Mouse (Mus musculus) testis, adult 2 months (tissue): ENCODE results near the gene Gm44805. TPM values are rescaled to one million over a fixed set of nuclear protein-coding genes. Genes with fewer than 3 reads are reported as not detected.
"Not testable (repeated sequence)": the region's sequence is repeated elsewhere in the genome, so short reads cannot be mapped to it uniquely, and the experiment has no call there.

ENCODE experiments used
- H3K27ac ChIP-seq: fragments of 200-500 bp; 2 replicates; pipeline ENCODE4 v1.5.1; 2012; ENCODE audit warnings: low read depth, low read length; ENCODE audit not compliant: control insufficient read depth, insufficient read depth
- H3K27me3 ChIP-seq: fragments of 200-500 bp; 2 replicates; pipeline ENCODE4 v1.6.1; 2012; ENCODE audit warnings: mild to moderate bottlenecking, low read length, moderate library complexity; ENCODE audit not compliant: control insufficient read depth, insufficient read depth
- H3K36me3 ChIP-seq: fragments of 200-500 bp; 2 replicates; pipeline ENCODE4 v1.6.1; 2012; ENCODE audit warnings: mild to moderate bottlenecking, low read length; ENCODE audit not compliant: control insufficient read depth, insufficient read depth
- H3K4me1 ChIP-seq: fragments of 200-500 bp; 2 replicates; pipeline ENCODE4 v1.6.1; 2012; ENCODE audit warnings: low read length; ENCODE audit not compliant: control insufficient read depth, insufficient read depth
- H3K4me3 ChIP-seq: fragments of 200-500 bp; 2 replicates; pipeline ENCODE4 v1.5.1; 2012; ENCODE audit warnings: low read depth, mild to moderate bottlenecking, low read length, moderate library complexity, mixed read lengths; ENCODE audit not compliant: control insufficient read depth
- CTCF ChIP-seq: fragments of 200-500 bp; IDR thresholded peaks from 2 replicates; pipeline ENCODE4 v1.5.1; 2012; ENCODE audit warnings: low read depth, mild to moderate bottlenecking, inconsistent platforms, low read length, moderate library complexity; ENCODE audit not compliant: control insufficient read depth, insufficient read depth, insufficient replicate concordance
- POLR2A ChIP-seq: fragments of 200-500 bp; IDR thresholded peaks from 2 replicates; pipeline ENCODE4 v1.6.1; 2012; ENCODE audit warnings: low read depth, mild to moderate bottlenecking, inconsistent platforms, low read length, moderate library complexity; ENCODE audit not compliant: control insufficient read depth
- polyA plus RNA-seq: library from polyadenylated mRNA; depleted of rRNA; stranded (reverse); fragments of >200 nt; gene quantifications from 2 replicates; pipeline ENCODE4 v1.2.3, GENCODE M21; 2012

Gm44805 gene
- polyA plus RNA-seq, 1 experiment = not detected

- TF ChIP-seq POLR2A (no peak), CTCF (no peak)
- peaks cover 22% of the 10 kb centered on the region for H3K4me1 ChIP-seq
- no peaks in the 10 kb centered on the region for H3K27me3 ChIP-seq
- no peak overlapping the region for H3K4me3 ChIP-seq
- peak overlapping the region; percentile 46; the same call in 1 of the 2 replicates for H3K27ac ChIP-seq
- no peaks in the 10 kb centered on the region for H3K36me3 ChIP-seq
Measured at GRCm38 (mm10) chr7:19693421-19693820, 12.2 kb upstream of the Gm44805 start.

DNA sequence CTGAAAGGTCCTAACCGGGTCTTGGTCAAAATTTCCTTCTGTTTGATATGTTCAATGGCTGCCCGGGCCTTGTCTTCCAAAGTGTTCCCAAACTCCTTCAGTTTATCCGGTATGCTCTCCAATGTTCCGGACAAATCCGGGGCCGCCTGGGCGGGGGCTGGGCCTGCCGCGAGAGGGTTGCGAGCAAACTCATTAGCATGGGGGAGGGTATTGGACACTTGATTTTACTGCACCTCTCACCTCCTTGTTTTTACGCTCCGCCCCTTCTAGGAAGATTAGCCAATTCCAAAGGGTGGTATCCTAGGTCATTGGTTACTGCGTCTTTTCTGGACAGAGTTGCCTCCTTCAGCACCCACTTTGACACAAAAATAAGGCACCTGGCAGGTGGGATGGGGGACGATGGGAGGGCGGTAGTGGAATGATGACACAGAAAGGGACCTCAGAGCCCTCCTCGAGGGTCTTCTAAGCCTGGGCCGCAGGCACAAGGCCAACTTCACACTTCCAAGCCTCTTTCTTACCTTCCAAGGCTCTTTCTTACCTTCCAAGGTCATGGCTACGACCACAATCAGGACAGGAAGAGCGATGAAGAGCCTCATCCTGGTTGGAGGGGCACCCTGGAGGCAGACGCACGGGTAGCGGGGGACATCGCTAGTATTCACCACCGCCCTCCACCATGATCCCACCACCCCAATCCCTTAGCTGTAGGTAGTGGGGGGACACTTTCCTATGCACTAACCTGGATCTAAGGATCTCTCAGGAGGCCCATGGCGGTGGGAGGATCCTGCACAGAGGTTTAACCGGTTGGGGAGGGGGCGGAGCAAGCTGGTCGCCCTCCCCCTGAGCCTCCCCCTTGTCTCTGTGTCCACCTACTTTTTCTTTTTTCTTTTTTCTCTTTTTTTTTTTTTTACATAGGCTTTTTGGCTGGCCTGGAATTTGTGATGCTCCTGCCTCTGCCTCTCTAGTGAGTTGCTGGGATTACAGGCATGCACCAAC, 10.9 kb upstream of the Gm44805 start, which contains the start of gene Apoc1:
TSS of gene Apoc1 (minus strand) at position 788 of the 993 bp plus-strand sequence.
- H3K27ac ChIP-seq = no peak within 1 kb of the TSS
- H3K4me1 ChIP-seq = peaks cover 19% of the 10 kb centered on the region
- H3K36me3 ChIP-seq = no peaks in the 10 kb centered on the region
- no peak for TF ChIP-seq CTCF
- TF ChIP-seq POLR2A = no peak
- no peaks in the 10 kb centered on the region for H3K27me3 ChIP-seq
- H3K4me3 ChIP-seq = no peak within 1 kb of the TSS

GRCm38 (mm10) chr7:19691434-19691833, 10.2 kb upstream of the Gm44805 start:
- Histone ChIP-seq H3K4me3 (no peak overlapping the region), H3K36me3 (no peaks in the 10 kb centered on the region), H3K4me1 (peaks cover 19% of the 10 kb centered on the region), H3K27me3 (no peaks in the 10 kb centered on the region), H3K27ac (no peak overlapping the region)
- no peak for TF ChIP-seq CTCF
- TF ChIP-seq POLR2A = no peak

DNA sequence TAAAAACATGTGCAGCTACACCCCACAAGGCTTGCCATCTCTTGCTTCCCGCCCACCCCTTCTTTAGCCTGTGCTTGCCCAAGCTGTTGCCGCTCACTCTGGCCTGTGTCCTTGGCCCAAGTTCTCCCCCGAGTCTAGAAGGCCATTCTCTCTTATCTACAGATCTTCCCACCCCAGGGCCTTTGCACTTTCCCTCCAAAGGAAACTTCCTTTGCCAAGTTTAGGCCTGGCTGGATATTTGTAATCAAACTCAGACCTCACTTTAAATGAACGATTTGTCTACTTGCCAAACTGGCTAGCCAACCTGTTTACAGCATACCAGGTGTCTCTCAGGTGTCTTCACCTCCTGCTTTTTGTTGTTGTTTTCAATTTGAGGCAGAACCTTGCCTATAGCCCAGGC, 9.6 kb upstream of the Gm44805 start:
- no peak overlapping the region for H3K4me3 ChIP-seq

DNA sequence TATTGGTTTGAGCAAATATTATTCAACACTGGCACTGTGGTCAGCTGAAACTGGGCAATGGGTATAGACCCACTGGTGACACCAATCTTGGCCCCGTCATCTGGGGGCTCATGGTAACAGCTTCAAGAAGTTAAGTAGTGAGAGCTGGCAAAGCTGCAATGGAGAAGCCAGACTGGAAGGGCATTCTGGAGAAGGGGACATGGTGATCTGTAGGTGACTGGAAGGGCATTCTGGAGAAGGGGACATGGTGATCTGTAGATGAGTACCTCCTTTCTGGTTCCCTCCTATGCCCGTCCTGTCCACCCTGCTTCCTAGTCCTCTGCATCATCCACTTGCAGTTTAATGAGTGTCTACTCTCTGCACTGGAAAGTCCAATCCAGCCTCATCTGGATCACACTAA, 7.4 kb upstream of the Gm44805 start:
- no peak for TF ChIP-seq CTCF
- no peak for TF ChIP-seq POLR2A
- Histone ChIP-seq H3K36me3 (no peaks in the 10 kb centered on the region), H3K4me1 (peaks cover 19% of the 10 kb centered on the region), H3K4me3 (no peak overlapping the region), H3K27me3 (no peaks in the 10 kb centered on the region), H3K27ac (no peak overlapping the region)

More for the DNA sequence above, 9.6 kb upstream of the Gm44805 start:
- Histone ChIP-seq H3K4me1 (peaks cover 19% of the 10 kb centered on the region), H3K27me3 (no peaks in the 10 kb centered on the region), H3K27ac (no peak overlapping the region), H3K36me3 (no peaks in the 10 kb centered on the region)
- TF ChIP-seq CTCF (no peak), POLR2A (no peak)

DNA sequence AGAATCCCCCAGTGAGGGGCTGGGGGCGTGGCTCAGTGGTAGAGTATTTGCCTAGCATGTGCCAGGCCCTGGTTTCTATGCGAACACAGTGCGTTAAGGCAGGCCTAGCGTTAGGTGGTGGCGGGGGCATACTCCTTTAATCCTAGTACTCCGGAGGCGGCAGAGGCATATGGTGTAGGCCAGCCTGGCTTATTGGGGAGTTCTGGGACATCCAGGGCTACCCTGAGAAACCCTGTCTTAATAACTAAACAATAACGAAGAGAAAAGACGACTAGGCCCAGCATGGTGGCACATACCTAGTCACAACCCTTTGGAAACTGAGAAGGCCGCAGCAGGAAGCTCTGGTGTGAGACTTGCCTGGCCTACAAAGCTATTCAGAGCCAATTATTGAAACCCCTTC, 6.9 kb upstream of the Gm44805 start:
- Histone ChIP-seq H3K27me3 (no peaks in the 10 kb centered on the region), H3K4me1 (peaks cover 17% of the 10 kb centered on the region), H3K36me3 (no peaks in the 10 kb centered on the region), H3K4me3 (no peak overlapping the region), H3K27ac (no peak overlapping the region)
- TF ChIP-seq CTCF (no peak), POLR2A (no peak)

DNA sequence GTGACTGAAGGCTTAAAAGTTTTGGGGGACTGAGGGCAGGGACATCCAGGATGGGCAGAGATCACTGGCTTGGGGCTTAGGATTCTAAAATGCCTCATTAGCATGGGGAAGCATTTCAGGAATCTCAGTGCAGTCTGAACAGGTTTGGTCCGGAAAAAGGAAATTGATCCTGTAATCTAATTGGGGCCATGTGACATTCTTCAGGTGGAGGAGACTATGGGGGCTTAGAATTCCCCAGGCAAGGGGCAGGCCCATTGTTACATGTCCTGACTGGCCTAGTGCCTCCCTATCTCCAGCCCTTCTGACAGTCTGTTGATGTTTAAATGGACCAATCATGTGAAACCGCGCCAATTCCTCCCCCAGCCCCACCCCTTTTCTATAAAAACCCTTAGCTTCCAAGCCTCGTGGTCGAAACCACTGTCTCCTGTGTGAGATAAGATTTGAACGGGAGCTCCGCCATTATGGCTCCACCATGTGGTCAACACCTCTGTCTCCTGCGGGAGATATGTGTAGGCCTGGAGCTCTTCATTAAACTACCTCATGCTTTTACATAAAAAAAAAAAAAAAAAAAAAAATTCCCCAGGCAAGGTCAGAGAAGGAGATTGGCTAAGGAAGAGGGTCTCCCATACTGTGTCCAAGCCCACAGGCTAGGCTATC, 5.8 kb upstream of the Gm44805 start:
- not testable (repeated sequence) for H3K4me3 ChIP-seq, H3K4me1 ChIP-seq, H3K27ac ChIP-seq, H3K27me3 ChIP-seq, H3K36me3 ChIP-seq
